Mouse (Mus musculus) intestine, embryonic 14.5 days (tissue): ENCODE measurements around the gene Atp2a2. TPM values are rescaled to one million over a fixed set of nuclear protein-coding genes. Genes with fewer than 3 reads are reported as not detected.
"Not testable (repeated sequence)": the region's sequence is repeated elsewhere in the genome, so short reads cannot be mapped to it uniquely, and the experiment has no call there.

Experiments
- ATAC-seq: fragments of 200-750 bp; cut with Nextera tagmentation; replicated peaks from 2 replicates; pipeline ENCODE4 v1.8.0; 2017; ENCODE audit warnings: low read depth, moderate number of reproducible peaks, moderate TSS enrichment, moderate library complexity; ENCODE audit not compliant: low FRiP score, low TSS enrichment
- DNase-seq: peaks from one replicate; pipeline ENCODE4 v3.0.0-alpha.2; 2018; ENCODE audit warnings: low spot score
- H3K27ac ChIP-seq: fragments of 300-500 bp; sonication (generic); 2 replicates; pipeline ENCODE4 v1.5.1; 2014; ENCODE audit warnings: low read depth, mild to moderate bottlenecking, control low read depth
- H3K27me3 ChIP-seq: fragments of 300-500 bp; sonication (generic); replicated peaks from 2 replicates; pipeline ENCODE4 v1.6.1; 2014; ENCODE audit warnings: low read length, control low read depth; ENCODE audit not compliant: control insufficient read depth, insufficient read depth
- H3K36me3 ChIP-seq: fragments of 300-500 bp; sonication (generic); 2 replicates; pipeline ENCODE4 v1.6.1; 2014; ENCODE audit warnings: low read length, control low read depth; ENCODE audit not compliant: control insufficient read depth, insufficient read depth
- H3K4me1 ChIP-seq: fragments of 300-500 bp; sonication (generic); replicated peaks from 2 replicates; pipeline ENCODE4 v1.6.1; 2014; ENCODE audit warnings: low read length, control low read depth, mixed read lengths; ENCODE audit not compliant: control insufficient read depth, insufficient read depth
- H3K4me2 ChIP-seq: fragments of 300-500 bp; sonication (generic); 2 replicates; pipeline ENCODE4 v1.6.1; 2014; ENCODE audit warnings: low read length
- H3K4me3 ChIP-seq: fragments of 300-500 bp; sonication (generic); 2 replicates; pipeline ENCODE4 v1.5.1; 2014; ENCODE audit warnings: low read depth, low read length, control low read depth, mixed read lengths
- H3K9ac ChIP-seq: fragments of 300-500 bp; sonication (generic); 2 replicates; pipeline ENCODE4 v1.6.1; 2014; ENCODE audit warnings: mild to moderate bottlenecking, low read length
- H3K9me3 ChIP-seq: fragments of 300-500 bp; sonication (generic); 2 replicates; pipeline ENCODE4 v1.6.1; 2016; ENCODE audit warnings: low read length, control low read depth; ENCODE audit not compliant: control insufficient read depth
- WGBS: fragments of 180-500 bp; shearing (Covaris S2); extraction: QIAGEN DNeasy Blood & Tissue Kit; methylation state at CpG from one replicate; pipeline ENCODE4 v1.1.7; 2014; 5-methylcytosine and 5-hydroxymethylcytosine counted together
- polyA plus RNA-seq: library from polyadenylated mRNA; unstranded; fragments of >200 nt; fragmentation: Nextera tagmentation; extraction: Ambion mirVana; gene quantifications from 2 replicates; pipeline ENCODE4 v1.2.1, GENCODE M21; 2014

Gene Atp2a2
- polyA plus RNA-seq, 1 experiment from 2014 or later, result 43.4 TPM

GRCm38 (mm10) chr5:122498046-122498445 lies 4.0 kb downstream of the Atp2a2 start:
- Histone ChIP-seq H3K9me3 (no peaks in the 10 kb centered on the region), H3K9ac (no peak overlapping the region), H3K4me1 (peaks cover 21% of the 10 kb centered on the region), H3K36me3 (peaks cover 61% of the 10 kb centered on the region), H3K27me3 (no peaks in the 10 kb centered on the region), H3K4me3 (no peak overlapping the region), H3K4me2 (no peak overlapping the region), H3K27ac (no peak overlapping the region)
- 58% methylated on average over 2 of the region's 2 CpGs for WGBS
- DNase-seq, result no peak
- no peak for ATAC-seq

GRCm38 (mm10) chr5:122496990-122497389 lies 5.0 kb downstream of the Atp2a2 start:
- no peak for DNase-seq
- H3K9ac ChIP-seq, result no peak overlapping the region
- 83% methylated on average over 4 of the region's 4 CpGs for WGBS

DNA sequence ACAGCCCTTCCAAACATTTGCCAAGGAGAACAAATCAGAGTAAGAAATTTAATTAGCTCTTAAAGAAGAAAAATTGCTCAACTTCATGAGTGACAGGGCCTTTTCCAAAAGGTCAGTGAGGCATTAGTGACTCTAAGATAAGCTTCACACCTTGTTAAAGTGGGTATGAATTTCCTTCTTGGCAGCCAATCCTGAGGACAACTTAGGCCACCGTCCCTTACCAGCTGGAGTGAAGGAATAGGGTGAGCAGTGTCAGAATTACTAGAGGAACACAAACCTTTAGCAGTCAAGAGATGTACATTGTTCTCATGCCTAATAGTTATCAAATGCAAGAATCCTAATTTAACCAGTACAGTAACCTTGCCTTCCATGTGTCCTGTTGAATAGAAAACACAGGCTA lies 7.6 kb downstream of the Atp2a2 start:
- H3K4me1 ChIP-seq, result peaks cover 8% of the 10 kb centered on the region
- no peak overlapping the region for H3K27ac ChIP-seq
- no peaks in the 10 kb centered on the region for H3K27me3 ChIP-seq
- ATAC-seq, result no peak
- no peak overlapping the region for H3K4me3 ChIP-seq
- no peak overlapping the region for H3K4me2 ChIP-seq
- H3K9ac ChIP-seq, result no peak overlapping the region
- WGBS, result 78% methylated on average over 1 of the region's 1 CpGs
- peaks cover 88% of the 10 kb centered on the region for H3K36me3 ChIP-seq
- no peak for DNase-seq
- no peaks in the 10 kb centered on the region for H3K9me3 ChIP-seq

More at GRCm38 (mm10) chr5:122496990-122497389, 5.0 kb downstream of the Atp2a2 start:
- no peak overlapping the region for H3K4me3 ChIP-seq
- no peak overlapping the region for H3K27ac ChIP-seq
- H3K9me3 ChIP-seq, result no peaks in the 10 kb centered on the region
- no peak overlapping the region for H3K4me2 ChIP-seq
- H3K36me3 ChIP-seq, result peaks cover 72% of the 10 kb centered on the region
- H3K4me1 ChIP-seq, result peaks cover 18% of the 10 kb centered on the region
- ATAC-seq, result no peak
- H3K27me3 ChIP-seq, result no peaks in the 10 kb centered on the region

DNA sequence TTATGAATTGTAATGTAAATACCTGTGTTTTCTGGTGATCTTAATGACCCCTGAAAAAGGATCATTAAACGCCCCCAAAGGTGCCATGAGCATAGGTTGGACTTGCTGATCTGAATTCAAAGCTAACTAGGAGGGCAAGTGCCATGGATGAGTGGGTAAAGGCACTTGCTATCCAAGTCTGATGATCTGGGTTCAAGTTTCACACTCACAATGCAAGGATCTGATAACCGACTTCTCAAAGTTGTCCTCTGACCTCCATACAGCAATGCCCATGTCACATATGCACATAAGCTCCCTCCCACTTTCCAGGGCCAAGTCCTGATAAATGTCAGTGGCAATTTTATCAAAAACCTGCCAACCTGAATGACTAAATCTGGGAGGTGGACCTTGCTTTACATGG lies 9.0 kb downstream of the Atp2a2 start:
- 0 out of 2 replicates have a peak, but pooled peaks cover 3% of the 10 kb centered on the region for H3K4me1 ChIP-seq
- ATAC-seq (no peak), DNase-seq (no peak)
- no peak overlapping the region for H3K4me3 ChIP-seq
- no peak overlapping the region for H3K9ac ChIP-seq
- peaks cover 92% of the 10 kb centered on the region for H3K36me3 ChIP-seq
- H3K4me2 ChIP-seq, result no peak overlapping the region
- H3K9me3 ChIP-seq, result no peaks in the 10 kb centered on the region
- H3K27ac ChIP-seq, result no peak overlapping the region
- H3K27me3 ChIP-seq, result no peaks in the 10 kb centered on the region
- 79% methylated on average over 2 of the region's 2 CpGs for WGBS

- Histone ChIP-seq H3K9ac (no peak overlapping the region), H3K27me3 (no peaks in the 10 kb centered on the region), H3K36me3 (peaks cover 95% of the 10 kb centered on the region), H3K9me3 (no peaks in the 10 kb centered on the region), H3K4me3 (no peak overlapping the region), H3K4me2 (no peak overlapping the region), H3K27ac (no peak overlapping the region), H3K4me1 (0 out of 2 replicates have a peak, but pooled peaks cover 3% of the 10 kb centered on the region)
- ATAC-seq (no peak), DNase-seq (no peak)
- WGBS, result 83% methylated on average over 10 of the region's 10 CpGs
Observed at GRCm38 (mm10) chr5:122491385-122491784, 10.6 kb downstream of the Atp2a2 start.

- no peak for DNase-seq
- 0 out of 2 replicates have a peak, but pooled peaks cover 3% of the 10 kb centered on the region for H3K4me1 ChIP-seq
- H3K4me2 ChIP-seq, result no peak overlapping the region
- no peak overlapping the region for H3K9ac ChIP-seq
- H3K27me3 ChIP-seq, result no peaks in the 10 kb centered on the region
- peaks cover 95% of the 10 kb centered on the region for H3K36me3 ChIP-seq
- H3K9me3 ChIP-seq, result no peaks in the 10 kb centered on the region
- no peak overlapping the region for H3K27ac ChIP-seq
- no peak for ATAC-seq
- 98% methylated on average over 2 of the region's 2 CpGs for WGBS
- H3K4me3 ChIP-seq, result no peak overlapping the region
Observed at GRCm38 (mm10) chr5:122490148-122490547, 11.9 kb downstream of the Atp2a2 start.

- DNase-seq (no peak), ATAC-seq (no peak)
- 88% methylated on average over 6 of the region's 6 CpGs for WGBS
- Histone ChIP-seq H3K9ac (no peak overlapping the region), H3K4me1 (no peaks in the 10 kb centered on the region), H3K9me3 (no peaks in the 10 kb centered on the region), H3K36me3 (peaks cover 96% of the 10 kb centered on the region), H3K27me3 (no peaks in the 10 kb centered on the region), H3K27ac (no peak overlapping the region), H3K4me3 (no peak overlapping the region), H3K4me2 (no peak overlapping the region)
Observed at GRCm38 (mm10) chr5:122487825-122488224, 14.2 kb downstream of the Atp2a2 start.

DNA sequence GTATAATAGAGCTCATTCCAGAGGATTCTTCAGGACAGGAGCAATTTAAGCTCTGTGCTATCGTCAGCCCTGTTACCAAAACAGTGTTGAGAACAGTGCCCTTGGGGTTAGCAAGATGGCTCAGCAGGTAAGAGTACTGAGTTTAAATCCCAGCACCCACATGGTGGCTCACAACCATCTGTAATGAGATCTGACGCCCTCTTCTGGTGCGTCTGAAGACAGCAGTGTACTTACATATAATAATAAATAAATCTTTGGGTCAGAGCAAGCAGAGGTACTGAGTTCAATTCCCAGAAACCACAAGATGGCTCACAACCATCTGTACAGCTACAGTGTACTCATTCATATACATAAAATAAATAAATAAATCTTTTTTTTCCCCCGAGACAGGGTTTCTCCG lies 15.8 kb downstream of the Atp2a2 start:
- not testable (repeated sequence) for H3K27ac ChIP-seq, DNase-seq, H3K9me3 ChIP-seq, H3K4me1 ChIP-seq, H3K4me3 ChIP-seq, ATAC-seq, H3K4me2 ChIP-seq, H3K9ac ChIP-seq, H3K27me3 ChIP-seq
- H3K36me3 ChIP-seq, result peaks cover 98% of the 10 kb centered on the region
- WGBS, result 78% methylated on average over 5 of the region's 5 CpGs

- peaks cover 93% of the 10 kb centered on the region for H3K36me3 ChIP-seq
- H3K27ac ChIP-seq, result no peak overlapping the region
- ATAC-seq (no peak), DNase-seq (no peak)
- H3K9me3 ChIP-seq, result no peaks in the 10 kb centered on the region
- 80% methylated on average over 6 of the region's 6 CpGs for WGBS
- no peak overlapping the region for H3K4me2 ChIP-seq
- H3K4me3 ChIP-seq, result no peak overlapping the region
- no peaks in the 10 kb centered on the region for H3K4me1 ChIP-seq
- H3K9ac ChIP-seq, result no peak overlapping the region
- no peaks in the 10 kb centered on the region for H3K27me3 ChIP-seq
Observed at GRCm38 (mm10) chr5:122482733-122483391, 19.2 kb downstream of the Atp2a2 start.
